Mouse (Mus musculus) kidney, adult 8-10 months (tissue): Measurements from ENCODE around the gene Rcbtb2.

ENCODE experiments used
- DNase-seq, 2 experiments: peaks; one replicate each; pipeline ENCODE4 v3.0.0; 2022

The Rcbtb2 gene

DNA sequence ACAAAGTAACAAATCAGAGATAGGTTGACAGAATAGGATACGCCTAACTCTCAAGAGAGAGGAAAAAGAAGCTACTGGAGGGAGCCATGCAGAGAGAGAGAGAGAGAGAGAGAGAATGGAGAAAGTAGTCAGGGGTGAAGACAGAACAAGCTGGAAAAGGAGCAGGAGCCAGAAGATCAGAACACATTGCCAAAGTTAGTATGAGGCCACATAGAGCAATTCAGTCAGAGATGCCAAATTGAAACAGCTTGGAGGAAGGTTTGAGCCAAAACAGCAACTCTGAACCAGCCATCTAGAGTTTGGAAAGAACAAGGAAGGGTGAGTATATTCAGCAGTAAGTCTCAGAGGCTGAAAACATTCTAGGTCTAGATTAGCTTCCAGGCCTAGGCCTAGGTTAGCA lies 94.2 kb downstream of the Rcbtb2 start:
- DNase-seq = no peak

DNA sequence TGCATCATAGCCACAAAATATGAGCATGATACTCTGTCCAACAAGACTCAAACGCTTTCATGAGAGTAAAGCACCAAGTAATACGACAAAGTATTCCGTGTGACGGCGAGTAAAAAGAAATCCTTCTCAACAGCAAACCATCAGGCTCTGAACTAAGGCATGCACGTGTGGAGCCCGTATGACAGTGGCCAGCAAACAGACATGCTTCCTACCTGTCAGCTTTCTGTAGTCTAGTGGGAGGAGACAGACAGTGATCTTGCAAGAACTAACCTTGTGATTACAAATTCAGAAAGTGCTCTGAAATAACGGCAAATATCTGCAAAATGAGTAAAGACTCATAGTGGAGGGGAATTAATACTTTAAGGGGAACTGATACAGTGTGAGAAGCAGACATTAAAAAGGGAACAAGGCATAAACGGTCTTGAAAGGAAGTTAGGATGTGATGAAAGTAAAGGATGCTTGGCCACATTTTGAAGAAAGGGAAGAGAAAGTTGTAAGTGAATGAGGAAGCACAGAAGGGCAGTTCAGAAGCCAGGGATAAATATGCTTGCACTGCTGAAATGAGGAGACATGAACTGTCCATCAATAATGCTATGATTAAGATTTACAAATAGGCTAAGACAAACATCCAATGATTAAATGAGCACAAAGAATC lies 99.6 kb downstream of the Rcbtb2 start:
- no peak for DNase-seq

DNA sequence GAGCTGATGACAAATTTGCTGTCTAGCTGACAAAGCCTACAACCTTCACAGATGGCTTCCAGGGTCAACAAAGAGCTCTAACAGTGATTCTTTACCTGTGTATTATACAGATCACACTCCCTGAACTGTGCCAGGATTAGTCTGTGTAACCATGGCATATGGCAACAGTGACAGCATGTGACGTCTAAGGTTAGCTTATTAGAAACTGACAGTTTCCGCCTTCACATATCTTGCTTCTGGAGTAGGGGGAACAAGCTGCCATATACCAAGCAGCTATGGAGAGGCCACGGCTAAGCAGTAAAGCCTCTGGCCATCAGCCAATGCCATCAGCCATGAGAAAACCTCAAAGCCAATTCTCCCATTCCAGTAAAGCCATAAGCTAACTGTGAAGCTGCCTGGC lies 103.5 kb downstream of the Rcbtb2 start:
- DNase-seq = no peak

DNA sequence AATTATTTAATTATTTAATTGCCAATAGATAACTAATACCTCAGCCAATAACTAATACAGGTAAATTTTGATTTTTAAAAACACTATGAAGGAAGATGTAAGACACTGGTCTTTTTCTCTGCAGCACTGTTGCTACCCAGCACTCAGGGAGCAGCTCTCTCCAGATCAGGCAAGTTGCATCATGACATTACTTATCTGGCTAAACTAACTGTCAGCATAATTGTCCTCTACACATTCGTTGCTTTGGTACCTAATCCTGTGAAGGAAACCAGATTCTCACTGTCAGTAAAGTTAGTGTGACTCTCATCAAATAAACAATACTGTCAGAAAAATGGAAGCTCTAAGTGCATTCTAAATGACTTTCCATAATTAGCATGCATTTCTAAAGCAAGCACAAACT lies 104.0 kb downstream of the Rcbtb2 start:
- no peak for DNase-seq

DNA sequence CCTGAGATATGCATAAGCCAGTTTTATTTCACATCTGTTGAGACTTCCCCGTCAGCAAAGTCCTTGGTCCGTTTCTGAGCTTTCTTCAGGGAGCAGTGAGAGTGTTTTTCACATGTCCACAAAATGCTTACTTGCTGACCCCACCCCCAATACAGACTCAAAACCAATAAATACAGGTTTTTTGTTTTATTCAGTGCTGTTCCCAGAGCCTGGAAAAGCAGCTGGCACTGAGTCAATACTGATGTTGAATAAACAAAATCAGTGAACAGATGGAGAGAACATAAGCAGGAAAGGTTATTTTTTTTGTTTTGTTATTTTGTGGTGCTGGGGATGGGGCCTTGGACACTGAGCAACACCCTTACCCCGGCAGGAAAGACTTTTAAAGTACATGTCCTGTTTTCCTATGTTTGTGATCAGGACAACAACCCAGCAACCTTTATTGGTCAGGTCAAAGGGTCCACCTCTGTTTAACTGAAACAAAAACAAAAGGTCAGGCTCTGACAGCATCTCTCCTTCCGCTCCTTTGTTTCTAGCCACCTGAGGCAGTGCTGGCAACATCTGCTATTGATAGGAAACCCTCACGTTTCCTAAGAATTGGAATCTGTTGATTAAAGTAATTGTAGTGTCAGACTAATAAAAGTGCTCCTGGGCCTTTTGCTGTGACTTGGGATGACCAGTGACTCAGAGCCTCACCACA lies 108.6 kb downstream of the Rcbtb2 start:
- DNase-seq = no peak

DNA sequence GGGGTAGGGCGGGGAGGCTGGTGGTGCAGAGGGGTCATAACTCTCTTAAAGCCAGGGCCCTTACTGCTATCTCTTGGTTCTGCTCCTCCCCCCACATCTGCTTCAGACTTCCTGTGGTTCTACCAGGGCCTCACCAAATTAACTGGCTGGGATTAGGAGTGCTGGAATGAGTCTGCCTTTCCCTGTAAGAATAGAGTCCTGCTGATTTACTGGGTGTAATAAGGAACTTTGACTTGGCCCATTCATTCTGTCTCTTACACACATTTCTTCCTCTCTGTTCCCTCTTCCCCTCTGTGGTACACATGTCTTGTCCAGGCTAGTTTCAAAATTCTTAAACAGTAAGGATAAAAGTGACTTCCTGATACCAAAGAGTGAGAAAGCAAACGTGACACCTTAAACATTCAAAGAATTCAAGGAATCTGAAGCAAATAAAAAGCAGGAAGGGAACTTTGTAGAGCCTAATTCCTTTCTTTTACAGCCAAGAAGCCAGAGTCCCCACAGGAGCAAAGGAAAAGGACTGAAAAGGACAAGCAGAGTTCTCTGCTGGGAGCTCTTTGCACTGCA lies 111.7 kb downstream of the Rcbtb2 start:
- DNase-seq = peak in 1 of 2 experiments; percentile 19

DNA sequence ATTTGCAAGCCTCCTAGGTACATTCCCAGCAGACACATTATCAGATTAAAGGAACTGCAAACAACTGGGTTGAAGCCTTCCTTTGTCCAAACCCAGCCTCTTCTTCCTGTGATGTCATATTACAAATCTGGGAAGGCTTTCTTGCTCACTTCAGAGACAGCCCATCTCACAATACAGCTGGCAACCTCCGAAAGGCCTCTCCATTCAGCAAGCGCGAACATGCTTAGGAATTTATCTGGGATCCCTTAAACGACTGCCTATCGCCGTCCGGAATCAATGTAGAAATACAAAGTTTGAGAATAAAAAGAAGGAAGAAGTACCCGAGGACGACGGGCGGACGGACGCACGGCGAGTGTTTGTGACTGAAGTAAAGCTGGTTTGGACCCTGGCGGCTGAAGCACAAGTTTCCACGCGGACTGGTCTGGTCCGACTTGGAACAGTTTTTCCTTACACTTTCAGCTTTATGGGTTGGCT lies 115.0 kb downstream of the Rcbtb2 start, which contains the start of gene Lpar6:
Lpar6 (plus strand) TSS at position 48 of the 474 bp plus-strand sequence.
- peak; percentile 72 to 73 for DNase-seq

DNA sequence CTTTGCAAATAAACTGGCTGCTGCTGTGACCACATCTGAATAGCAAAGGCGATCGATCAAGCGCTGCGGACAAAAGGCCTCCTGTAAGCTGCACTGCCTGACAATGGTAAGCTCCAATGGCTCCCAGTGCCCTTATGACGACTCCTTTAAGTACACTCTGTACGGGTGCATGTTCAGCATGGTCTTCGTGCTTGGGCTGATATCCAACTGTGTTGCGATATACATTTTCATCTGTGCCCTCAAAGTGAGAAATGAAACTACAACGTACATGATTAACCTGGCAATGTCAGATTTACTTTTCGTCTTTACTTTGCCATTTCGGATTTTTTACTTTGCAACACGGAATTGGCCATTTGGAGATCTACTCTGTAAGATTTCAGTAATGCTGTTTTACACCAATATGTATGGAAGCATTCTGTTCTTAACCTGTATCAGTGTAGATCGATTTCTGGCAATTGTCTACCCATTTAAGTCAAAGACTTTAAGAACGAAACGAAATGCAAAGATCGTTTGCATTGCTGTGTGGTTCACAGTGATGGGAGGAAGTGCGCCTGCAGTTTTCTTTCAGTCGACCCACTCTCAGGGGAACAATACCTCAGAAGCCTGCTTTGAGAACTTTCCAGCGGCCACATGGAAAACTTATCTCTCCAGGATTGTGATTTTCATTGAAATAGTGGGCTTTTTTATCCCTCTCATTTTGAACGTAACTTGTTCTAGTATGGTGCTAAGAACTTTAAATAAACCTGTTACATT lies 115.8 kb downstream of the Rcbtb2 start:
- peak; percentile 43 to 50 for DNase-seq

DNA sequence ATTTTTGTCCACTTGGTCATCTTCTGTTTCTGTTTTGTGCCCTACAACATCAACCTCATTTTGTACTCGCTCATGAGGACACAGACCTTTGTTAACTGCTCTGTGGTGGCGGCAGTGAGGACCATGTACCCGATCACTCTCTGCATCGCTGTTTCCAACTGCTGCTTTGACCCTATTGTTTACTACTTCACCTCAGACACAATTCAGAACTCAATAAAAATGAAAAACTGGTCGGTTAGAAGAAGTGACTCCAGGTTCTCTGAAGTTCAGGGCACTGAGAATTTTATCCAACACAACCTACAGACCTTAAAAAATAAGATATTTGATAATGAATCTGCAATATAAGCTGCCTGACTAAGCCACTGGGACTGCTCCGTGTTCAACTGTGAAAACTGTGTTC lies 116.5 kb downstream of the Rcbtb2 start:
- DNase-seq = peak in 1 of 2 experiments; percentile 32

DNA sequence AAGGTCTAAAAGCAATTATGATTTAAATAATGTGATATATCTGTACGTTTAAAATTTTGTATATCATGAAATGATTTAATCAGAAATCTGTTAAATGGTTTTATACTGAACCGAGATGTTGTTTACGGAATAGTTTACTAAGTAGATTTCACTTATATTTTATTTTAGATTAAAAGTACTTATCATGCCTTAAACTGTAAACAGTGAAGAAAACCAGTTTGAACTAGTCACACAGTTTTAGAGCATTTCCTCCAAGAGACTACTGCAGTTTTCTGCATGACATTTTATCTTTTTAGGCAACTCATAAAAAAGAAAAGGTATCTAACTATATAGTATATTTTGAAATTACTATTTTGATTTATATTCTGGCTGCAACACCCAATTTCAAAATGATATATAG lies 117.0 kb downstream of the Rcbtb2 start:
- DNase-seq = no peak

DNA sequence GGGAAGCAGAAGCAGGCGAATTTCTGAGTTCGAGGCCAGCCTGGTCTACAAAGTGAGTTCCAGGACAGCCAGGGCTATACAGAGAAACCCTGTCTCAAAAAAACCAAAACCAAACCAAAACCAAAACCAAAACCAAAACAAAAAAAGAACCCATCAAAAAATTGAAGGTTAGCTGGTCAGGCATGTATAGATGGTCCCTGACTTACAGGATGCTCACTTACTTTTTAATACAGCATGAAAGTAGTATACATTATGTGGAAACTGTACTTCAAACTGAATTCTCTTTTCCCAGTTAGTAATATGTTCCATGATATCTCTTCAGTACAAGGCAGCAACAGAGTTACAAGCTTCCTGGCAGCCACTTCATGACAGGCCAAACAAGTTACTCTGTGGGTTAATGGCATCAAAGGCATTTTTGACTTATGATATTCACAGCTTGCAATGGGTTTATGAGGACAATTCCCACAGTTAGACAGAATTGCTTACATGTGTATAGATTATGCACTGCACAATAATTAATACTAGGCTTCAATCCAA lies 121.3 kb downstream of the Rcbtb2 start:
- no peak for DNase-seq

DNA sequence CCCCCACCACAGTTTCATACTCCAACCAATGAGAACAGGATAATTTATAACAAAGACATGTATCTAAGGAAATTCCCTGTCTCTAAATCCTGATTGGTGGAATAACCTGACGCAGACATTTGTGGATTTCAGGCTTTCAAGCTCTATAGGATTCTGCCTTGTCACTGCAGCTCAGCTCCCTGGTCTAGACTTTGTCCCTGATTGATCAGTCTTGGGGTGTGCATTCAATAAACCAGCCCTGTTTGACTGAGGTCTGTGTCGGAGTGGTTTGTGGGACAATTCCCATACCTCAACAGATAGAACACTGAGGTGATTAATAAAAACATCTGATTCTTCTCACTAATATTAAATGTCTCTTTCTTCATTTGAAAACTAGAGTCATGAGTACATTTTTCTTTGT lies 127.2 kb downstream of the Rcbtb2 start:
- DNase-seq = no peak

DNA sequence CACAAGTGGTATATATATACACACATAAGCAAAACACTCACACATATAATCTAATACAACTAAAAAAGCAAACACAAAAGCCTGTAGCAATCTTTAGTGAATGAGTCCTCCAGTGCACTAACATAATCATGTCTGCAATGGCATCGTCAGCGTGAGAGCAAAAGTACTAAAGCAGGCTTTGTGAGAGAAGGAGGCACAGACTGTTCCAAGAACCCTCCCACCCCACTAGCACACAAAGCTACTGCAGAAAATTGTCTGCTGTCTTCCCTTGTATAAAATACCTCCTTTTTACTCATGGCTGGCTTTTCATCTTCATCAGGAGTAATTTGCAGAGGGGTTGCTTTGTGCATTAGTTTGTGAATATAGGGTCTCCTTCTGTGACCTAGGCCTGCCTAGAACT lies 129.4 kb downstream of the Rcbtb2 start:
- no peak for DNase-seq

DNA sequence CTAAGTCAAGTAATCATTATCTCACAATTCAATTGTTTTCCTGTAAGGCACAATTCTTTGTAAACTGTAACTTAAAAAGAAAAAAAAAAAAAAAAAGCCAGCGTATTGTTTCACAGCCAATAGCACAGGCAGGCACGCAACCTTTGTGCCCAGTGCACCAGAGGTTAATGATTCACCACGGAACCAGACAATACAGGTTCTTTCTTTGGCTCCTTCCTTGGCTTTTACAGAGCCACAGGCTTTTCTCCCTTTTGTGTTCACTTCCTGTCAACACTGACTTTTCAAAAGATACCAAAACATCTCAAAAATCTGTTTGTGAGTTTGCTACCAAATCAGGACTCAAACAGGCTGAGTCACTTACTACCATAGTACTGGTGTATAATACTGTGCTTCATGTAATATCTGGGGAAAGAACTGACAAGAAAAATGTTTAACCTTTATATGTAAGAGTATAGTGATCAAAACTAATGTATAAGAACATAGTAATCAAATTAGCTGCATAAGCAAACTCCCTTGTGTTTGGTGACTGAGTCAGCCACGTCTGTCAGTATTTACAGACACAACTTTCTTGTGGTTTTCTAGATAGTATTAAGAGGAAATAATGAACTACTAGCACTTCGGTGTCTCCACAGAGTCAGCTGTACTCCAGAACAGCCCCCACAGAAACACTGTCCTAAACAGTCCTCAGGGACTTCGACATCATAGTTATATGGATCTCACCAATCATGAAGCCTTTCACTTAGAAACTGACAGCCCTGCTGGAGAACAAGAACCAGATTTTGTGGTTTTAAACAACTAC lies 130.8 kb downstream of the Rcbtb2 start:
- peak; percentile 80 to 90 for DNase-seq

DNA sequence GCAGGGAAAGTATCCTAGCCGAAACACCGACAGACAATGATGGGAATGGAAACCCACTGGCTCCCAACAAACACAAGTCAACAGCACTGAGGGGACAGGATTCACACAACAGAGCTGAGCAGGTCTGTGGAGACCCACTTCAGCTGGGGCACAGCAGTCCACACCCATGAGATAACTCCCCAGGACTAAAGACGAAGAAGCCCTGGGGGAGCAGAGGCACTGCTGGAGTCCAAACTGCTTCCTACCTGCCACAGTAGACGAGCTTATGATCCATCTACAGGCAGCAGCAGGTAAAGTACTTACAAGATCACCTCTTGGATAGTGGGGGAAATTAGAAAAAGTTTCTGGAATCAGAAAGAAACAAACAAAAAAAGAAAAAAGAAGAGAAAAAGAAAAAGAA lies 131.6 kb downstream of the Rcbtb2 start:
- DNase-seq = peak; percentile 31 to 32

DNA sequence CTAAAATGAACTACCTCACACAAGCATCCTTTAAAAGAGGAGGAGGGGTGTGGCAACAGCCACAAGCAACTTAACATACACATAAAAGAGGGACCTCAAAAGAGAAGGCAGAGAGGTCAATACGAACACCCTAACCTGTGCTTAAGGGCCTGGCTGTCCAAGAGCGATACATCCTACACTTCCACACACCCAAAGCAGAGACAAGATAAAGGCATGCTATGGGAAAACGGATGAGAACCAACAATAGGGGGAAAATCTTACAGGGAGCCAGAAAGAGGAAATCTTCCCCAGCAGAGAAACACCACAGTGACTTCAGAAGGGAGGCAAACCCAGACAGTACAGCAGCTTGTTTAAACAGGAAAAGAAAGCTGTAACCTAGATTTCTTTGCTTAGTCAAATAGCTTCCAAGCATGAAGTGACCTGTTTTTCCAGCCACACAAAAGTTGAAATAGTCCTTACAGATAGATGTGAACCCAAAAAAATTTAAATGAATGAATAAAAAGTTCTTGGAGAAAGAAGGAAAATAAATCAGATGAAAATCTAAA lies 132.7 kb downstream of the Rcbtb2 start:
- no peak for DNase-seq

DNA sequence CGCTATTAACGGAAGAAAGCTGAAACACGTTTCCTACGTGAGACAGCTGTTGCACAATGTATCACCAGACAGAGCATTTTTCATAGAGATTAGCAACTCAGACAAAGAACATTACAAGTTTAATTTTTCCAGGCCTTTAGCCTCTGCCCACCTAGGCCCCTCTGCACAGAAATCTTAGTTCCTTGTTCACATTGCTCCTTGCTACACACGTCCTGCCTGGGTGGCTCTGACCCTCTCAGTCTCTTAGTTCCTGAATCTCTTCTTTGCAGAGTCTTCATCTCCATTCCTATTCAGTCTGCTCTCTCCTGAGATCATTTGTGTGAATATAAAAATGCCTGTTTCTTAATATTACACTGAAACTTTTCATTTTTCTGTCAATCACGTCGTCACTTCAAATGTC lies 134.5 kb downstream of the Rcbtb2 start:
- DNase-seq = no peak
